Mouse (Mus musculus) cerebellum, adult 2 months (tissue): ENCODE data around the gene Galm.

Experiments
- CTCF ChIP-seq: fragments of 200-500 bp; IDR thresholded peaks from 2 replicates; pipeline ENCODE4 v1.5.1; 2011; ENCODE audit warnings: low read depth, mild to moderate bottlenecking, control low read depth, low read length, moderate library complexity, borderline replicate concordance; ENCODE audit not compliant: insufficient read depth
- POLR2A ChIP-seq: fragments of 200-500 bp; IDR thresholded peaks from 2 replicates; pipeline ENCODE4 v1.6.1; 2011; ENCODE audit warnings: low read length, control low read depth, borderline replicate concordance; ENCODE audit not compliant: insufficient read depth

DNA sequence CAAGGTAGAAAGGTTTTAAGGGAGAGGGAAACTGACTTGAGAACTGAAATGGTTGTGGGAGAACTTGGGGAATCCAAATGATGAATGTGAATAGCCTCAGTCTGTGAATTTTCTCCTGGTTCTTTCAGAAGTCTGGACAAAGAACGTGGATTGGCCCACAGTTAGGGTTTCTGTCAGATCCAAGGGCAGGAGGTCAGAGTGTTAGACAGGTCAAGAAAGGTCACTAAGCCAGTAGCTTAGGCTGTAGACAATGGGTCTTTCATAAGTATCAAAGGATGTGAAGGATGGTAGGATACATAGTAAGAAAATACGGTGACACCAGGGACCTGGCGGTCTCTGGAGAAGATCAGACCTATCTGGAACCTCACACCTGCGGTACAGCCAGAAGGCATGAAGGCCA, 40.2 kb downstream of the Galm start:
- no peak for TF ChIP-seq CTCF
- no peak for TF ChIP-seq POLR2A
